Mouse (Mus musculus) erythroblast, embryonic 14.5 days (primary cell): ENCODE measurements around the gene Tppp.

Experiments used
- GATA1 ChIP-seq: IDR thresholded peaks from 2 replicates; pipeline ENCODE4 v1.6.1; 2012; ENCODE audit warnings: low read length, inconsistent platforms, mixed read lengths
- TAL1 ChIP-seq: IDR thresholded peaks from 3 replicates; pipeline ENCODE4 v1.6.1; 2012; ENCODE audit warnings: low read length, inconsistent platforms, mixed read lengths

DNA sequence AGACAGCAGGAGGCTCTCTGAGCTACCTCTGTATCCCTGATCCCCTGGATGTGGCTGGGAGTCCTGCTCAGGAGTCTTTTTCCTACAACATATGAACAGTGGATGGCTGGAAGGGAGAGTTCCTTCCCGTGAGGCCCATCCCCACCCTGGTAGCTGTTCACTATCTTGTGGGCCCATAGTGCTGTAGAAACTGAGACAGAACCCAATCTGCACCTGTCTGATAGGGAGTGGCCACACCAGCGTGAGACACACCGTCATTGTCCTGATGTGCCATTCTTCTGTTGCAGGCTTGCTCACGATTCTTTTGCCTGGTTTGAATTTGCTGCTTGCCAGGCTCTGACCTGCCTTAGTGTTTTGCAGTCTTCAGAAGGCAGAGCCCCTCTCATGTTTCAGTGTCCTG, 8.2 kb downstream of the Tppp start:
- TF ChIP-seq GATA1 (no peak), TAL1 (no peak)
